Mouse (Mus musculus) CH12.LX (cell line): ENCODE results near the gene Rpl12.

ENCODE experiments used
- CHD1 ChIP-seq: IDR thresholded peaks from 2 replicates; pipeline ENCODE4 v1.6.1; 2012; ENCODE audit warnings: low read depth, low read length, improper control_type of control experiment, inconsistent platforms
- CTCF ChIP-seq, 2 experiments: IDR thresholded peaks in 1 of 2; conservative IDR thresholded peaks in 1 of 2; 2 replicates each; pipeline ENCODE4 v1.5.1; 2011 to 2012; ENCODE audit warnings: low read depth in 2 of 2, low read length in 2 of 2, improper control_type of control experiment in 1 of 2, inconsistent platforms in 1 of 2, mild to moderate bottlenecking in 1 of 2, moderate library complexity in 1 of 2

GRCm38 (mm10) chr2:32926330-32927075 lies 34.9 kb upstream of the Rpl12 start:
- TF ChIP-seq CTCF (conservative IDR thresholded peaks at IDR 0.05 in 1 of 2, IDR thresholded peaks at IDR 0.05 in 1 of 2; ENCODE audit: low read depth in 2 of 2, low read length in 2 of 2) = no peak
- TF ChIP-seq CHD1 = no peak
